Mouse (Mus musculus) T-cell, adult 2 months (primary cell): ENCODE measurements around the gene Cops7a.

Experiments used
- DNase-seq: peaks from one replicate; pipeline ENCODE4 v3.0.0; 2022; ENCODE audit warnings: low spot score

Cops7a gene

GRCm38 (mm10) chr6:124965088-124965719 is at the start of gene Cops7a:
Gene Cops7a, minus strand, starts transcription at chr6:124965538.
- peak; percentile 96 for DNase-seq

GRCm38 (mm10) chr6:125009181-125010073 is 44.1 kb upstream of the Cops7a start:
- DNase-seq, result peak; percentile 81

GRCm38 (mm10) chr6:125009129-125009180 is 43.6 kb upstream of the Cops7a start, which contains the start of gene Zfp384:
Gene Zfp384, plus strand, starts transcription at chr6:125009145.
- no peak for DNase-seq

- peak; percentile 98 for DNase-seq
Observed at GRCm38 (mm10) chr6:125008586-125009128, 43.3 kb upstream of the Cops7a start.

- DNase-seq, result no peak
Observed at GRCm38 (mm10) chr6:125008060-125008459, 42.7 kb upstream of the Cops7a start.

GRCm38 (mm10) chr6:125005086-125005485 is 39.7 kb upstream of the Cops7a start:
- no peak for DNase-seq

- no peak for DNase-seq
Observed at GRCm38 (mm10) chr6:125003706-125004105, 38.4 kb upstream of the Cops7a start.

GRCm38 (mm10) chr6:124999546-124999945 is 34.2 kb upstream of the Cops7a start:
- no peak for DNase-seq

- DNase-seq, result no peak
Observed at GRCm38 (mm10) chr6:124999091-124999490, 33.8 kb upstream of the Cops7a start.

GRCm38 (mm10) chr6:124998066-124998465 is 32.7 kb upstream of the Cops7a start:
- no peak for DNase-seq

GRCm38 (mm10) chr6:124996551-124997501 is 31.5 kb upstream of the Cops7a start, which contains the start of gene Pianp:
Gene Pianp, plus strand, starts transcription at chr6:124996694.
- peak; percentile 68 for DNase-seq

GRCm38 (mm10) chr6:124995831-124996403 is 30.6 kb upstream of the Cops7a start:
- DNase-seq, result no peak

- DNase-seq, result no peak
Observed at GRCm38 (mm10) chr6:124995246-124995645, 29.9 kb upstream of the Cops7a start.

GRCm38 (mm10) chr6:124993876-124994275 is 28.5 kb upstream of the Cops7a start:
- no peak for DNase-seq

- no peak for DNase-seq
Observed at GRCm38 (mm10) chr6:124993365-124993764, 28.0 kb upstream of the Cops7a start.

GRCm38 (mm10) chr6:124992241-124992640 is 26.9 kb upstream of the Cops7a start:
- DNase-seq, result no peak

- peak; percentile 54 for DNase-seq
Observed at GRCm38 (mm10) chr6:124967766-124968165, 2.4 kb upstream of the Cops7a start.

GRCm38 (mm10) chr6:124966466-124967118 is 1.3 kb upstream of the Cops7a start:
- DNase-seq, result peak; percentile 18

GRCm38 (mm10) chr6:124965747-124966146 is 409 bp upstream of the Cops7a start:
- no peak for DNase-seq

GRCm38 (mm10) chr6:124964638-124965037 is 700 bp downstream of the Cops7a start:
- DNase-seq, result peak; percentile 25

GRCm38 (mm10) chr6:124961021-124961420 is 4.3 kb downstream of the Cops7a start:
- DNase-seq, result no peak
